ENCODE assay signal across 9 mouse cellular contexts in the genomic region with DNA sequence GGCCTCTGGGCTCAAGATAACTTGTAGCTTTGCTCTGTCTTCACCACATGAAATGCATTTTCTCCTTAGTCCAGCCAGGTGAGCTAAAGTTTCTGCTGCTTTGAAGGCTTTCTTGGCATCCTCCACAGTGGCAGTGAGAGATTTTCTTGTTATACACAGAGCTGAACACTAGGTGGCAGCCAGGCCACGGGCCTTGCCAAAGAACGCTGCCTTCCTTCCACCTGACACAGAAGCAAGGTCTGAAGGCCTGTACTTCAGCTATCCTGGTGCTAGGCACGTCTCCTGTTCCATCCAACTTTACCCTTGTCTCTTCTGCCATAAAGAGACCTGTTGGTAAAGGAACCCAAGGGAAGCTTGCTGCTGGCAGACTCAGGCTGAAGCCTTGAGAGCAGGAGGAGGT. TPM values are rescaled to one million over a fixed set of nuclear protein-coding genes. Genes with fewer than 3 reads are reported as not detected.
DNase-seq lines count a peak whose midpoint lies in the region; ATAC-seq and TF ChIP-seq lines count a peak whose summit lies in the region.
"Had no signal": no experiment of that assay in that cellular context is flagged by ENCODE, and none has a peak within 500 bp of the region (broad histone marks: within the 10 kb centered on the region; RNA-seq: fewer than 3 reads in every experiment).

No protein-coding gene starts in this region.

- H3K4me2 ChIP-seq in lung, embryonic 14.5 days, result no peak overlapping the region
- H3K4me2 ChIP-seq: heart, embryonic 13.5 days had no signal

- no peak for ATAC-seq in lung, embryonic 14.5 days (ENCODE audit: insufficient read depth)
- ATAC-seq in erythroid progenitor cell, adult 5-6 weeks (replicated peaks; ENCODE audit: low FRiP score, poor library complexity, severe bottlenecking), result no peak

- DNase-seq in 3T3-L1 (ENCODE audit: low read depth, low spot score), result peak; percentile 65
- peak; percentile 56 for DNase-seq in ES-CJ7 (ENCODE audit: low read depth, low spot score)
- DNase-seq in cerebellum, postnatal 14 days, result peak; percentile 70 to 71
- peak; percentile 17 to 59 for DNase-seq in frontal cortex, postnatal 14 days (ENCODE audit: low spot score in 2 of 2)
- DNase-seq in kidney, postnatal 10 days, result peak; percentile 61
- DNase-seq in lung, embryonic 14.5 days, result peak; percentile 76
- peak; percentile 43 for DNase-seq in ovary, postnatal 36 days (ENCODE audit: low spot score)

- no peaks in the 10 kb centered on the region for H3K9me3 ChIP-seq in lung, embryonic 14.5 days (ENCODE audit: low read depth, low read length)
- H3K9me3 ChIP-seq: heart, embryonic 13.5 days had no signal

- H3K27ac ChIP-seq in lung, embryonic 14.5 days (ENCODE audit: low read depth), result no peak overlapping the region
- H3K27ac ChIP-seq: heart, embryonic 13.5 days had no signal

- H3K9ac ChIP-seq in lung, embryonic 14.5 days, result no peak overlapping the region
- H3K9ac ChIP-seq: heart, embryonic 13.5 days had no signal

- H3K27me3 ChIP-seq in lung, embryonic 14.5 days (ENCODE audit: insufficient read depth, low read length), result no peaks in the 10 kb centered on the region
- H3K27me3 ChIP-seq: heart, embryonic 13.5 days had no signal

- peak; percentile 81 for TF ChIP-seq CTCF in lung, embryonic 14.5 days (IDR thresholded peaks at IDR 0.05; ENCODE audit: low read depth)

- no peaks in the 10 kb centered on the region for H3K36me3 ChIP-seq in lung, embryonic 14.5 days (ENCODE audit: insufficient read depth)
- H3K36me3 ChIP-seq: heart, embryonic 13.5 days had no signal

- H3K4me1 ChIP-seq in lung, embryonic 14.5 days (ENCODE audit: insufficient read depth), result no peaks in the 10 kb centered on the region
- H3K4me1 ChIP-seq: heart, embryonic 13.5 days had no signal

- H3K4me3 ChIP-seq in lung, embryonic 14.5 days (ENCODE audit: low read depth, low read length), result no peak overlapping the region
- H3K4me3 ChIP-seq: heart, embryonic 13.5 days had no signal

- WGBS in lung, embryonic 14.5 days, result 6% methylated on average over 3 of the region's 3 CpGs

RNA-seq across cellular contexts. Expression of a gene that starts 14.1 kb away (rescaled TPM):
- polyA plus RNA-seq in lung, embryonic 14.5 days (2014; fragmentation: Nextera tagmentation; extraction: Ambion mirVana), result not detected in 2 replicates
- not detected in 2 replicates for total RNA-seq in erythroid progenitor cell, adult 5-6 weeks (2015; ENCODE audit: low replicate concordance)
- not detected in 2 replicates for total RNA-seq in erythroid progenitor cell, adult 5-6 weeks (2017; ENCODE audit: low replicate concordance)
- polyA plus RNA-seq: heart, embryonic 13.5 days had no signal
